Mouse (Mus musculus): ENCODE results near the gene Gab1. TPM values are rescaled to one million over a fixed set of nuclear protein-coding genes. Genes with fewer than 3 reads are reported as not detected.
A peak's percentile ranks its signal among the peaks of the same experiment; 100 is the strongest.

The Gab1 gene
- polyA plus RNA-seq, 1 experiment from 2014 or later, result 24.8 TPM

- ATAC-seq (ENCODE audit: insufficient number of reproducible peaks, low FRiP score, low TSS enrichment, low read depth), result no peak
- no peak overlapping the region for H3K27ac ChIP-seq (replicated peaks)
These were observed 55.9 kb downstream of the Gab1 start for GRCm38 (mm10) chr8:80824426-80824825.

GRCm38 (mm10) chr8:80823250-80823649 is 57.1 kb downstream of the Gab1 start:
- Histone ChIP-seq H3K36me3 (no peaks in the 10 kb centered on the region), H3K4me3 (replicated peaks) (no peak overlapping the region), H3K4me2 (replicated peaks) (no peak overlapping the region), H3K9ac (no peak overlapping the region), H3K4me1 (peaks cover 29% of the 10 kb centered on the region), H3K27ac (replicated peaks) (no peak overlapping the region), H3K27me3 (no peaks in the 10 kb centered on the region), H3K9me3 (replicated peaks) (no peaks in the 10 kb centered on the region)
- 66% methylated on average over 5 of the region's 5 CpGs for WGBS
- no peak for ATAC-seq (ENCODE audit: insufficient number of reproducible peaks, low FRiP score, low TSS enrichment, low read depth)

More at GRCm38 (mm10) chr8:80824426-80824825, 55.9 kb downstream of the Gab1 start:
- H3K27me3 ChIP-seq, result no peaks in the 10 kb centered on the region
- no peak overlapping the region for H3K4me3 ChIP-seq (replicated peaks)
- H3K4me2 ChIP-seq (replicated peaks), result no peak overlapping the region
- WGBS, result 63% methylated on average over 5 of the region's 5 CpGs
- H3K4me1 ChIP-seq, result peaks cover 29% of the 10 kb centered on the region
- no peaks in the 10 kb centered on the region for H3K9me3 ChIP-seq (replicated peaks)
- no peaks in the 10 kb centered on the region for H3K36me3 ChIP-seq
- H3K9ac ChIP-seq, result no peak overlapping the region

- 54% methylated on average over 12 of the region's 12 CpGs for WGBS
- peaks cover 22% of the 10 kb centered on the region for H3K4me1 ChIP-seq
- no peak overlapping the region for H3K4me3 ChIP-seq (replicated peaks)
- no peaks in the 10 kb centered on the region for H3K9me3 ChIP-seq (replicated peaks)
- H3K4me2 ChIP-seq (replicated peaks), result no peak overlapping the region
- no peak overlapping the region for H3K9ac ChIP-seq
- H3K27me3 ChIP-seq, result no peaks in the 10 kb centered on the region
- ATAC-seq (ENCODE audit: insufficient number of reproducible peaks, low FRiP score, low TSS enrichment, low read depth), result no peak
- H3K27ac ChIP-seq (replicated peaks), result no peak overlapping the region
- no peaks in the 10 kb centered on the region for H3K36me3 ChIP-seq
These were observed 58.7 kb downstream of the Gab1 start for GRCm38 (mm10) chr8:80821367-80822225.

- 78% methylated on average over 6 of the region's 6 CpGs for WGBS
- ATAC-seq (ENCODE audit: insufficient number of reproducible peaks, low FRiP score, low TSS enrichment, low read depth), result no peak
- H3K27ac ChIP-seq (replicated peaks), result no peak overlapping the region
- no peak overlapping the region for H3K9ac ChIP-seq
- H3K36me3 ChIP-seq, result no peaks in the 10 kb centered on the region
- H3K4me2 ChIP-seq (replicated peaks), result no peak overlapping the region
- no peak overlapping the region for H3K4me3 ChIP-seq (replicated peaks)
- no peaks in the 10 kb centered on the region for H3K9me3 ChIP-seq (replicated peaks)
- peaks cover 24% of the 10 kb centered on the region for H3K4me1 ChIP-seq
- H3K27me3 ChIP-seq, result no peaks in the 10 kb centered on the region
These were observed 61.3 kb downstream of the Gab1 start for GRCm38 (mm10) chr8:80818978-80819377.

GRCm38 (mm10) chr8:80817065-80817464 is 63.3 kb downstream of the Gab1 start:
- no peak for ATAC-seq (ENCODE audit: insufficient number of reproducible peaks, low FRiP score, low TSS enrichment, low read depth)

GRCm38 (mm10) chr8:80815179-80815578 is 65.1 kb downstream of the Gab1 start:
- H3K27me3 ChIP-seq, result no peaks in the 10 kb centered on the region
- H3K36me3 ChIP-seq, result no peaks in the 10 kb centered on the region
- H3K4me3 ChIP-seq (replicated peaks), result no peak overlapping the region
- WGBS, result 50% methylated on average over 6 of the region's 6 CpGs
- H3K9ac ChIP-seq, result no peak overlapping the region
- no peak overlapping the region for H3K4me2 ChIP-seq (replicated peaks)
- H3K4me1 ChIP-seq, result peaks cover 28% of the 10 kb centered on the region
- peak overlapping the region; percentile 58; the same call in 1 of the 2 replicates for H3K27ac ChIP-seq (replicated peaks)
- no peaks in the 10 kb centered on the region for H3K9me3 ChIP-seq (replicated peaks)
- no peak for ATAC-seq (ENCODE audit: insufficient number of reproducible peaks, low FRiP score, low TSS enrichment, low read depth)

More at GRCm38 (mm10) chr8:80817065-80817464, 63.3 kb downstream of the Gab1 start:
- WGBS, result 76% methylated on average over 2 of the region's 2 CpGs
- Histone ChIP-seq H3K4me3 (replicated peaks) (no peak overlapping the region), H3K27ac (replicated peaks) (no peak overlapping the region), H3K9ac (no peak overlapping the region), H3K27me3 (no peaks in the 10 kb centered on the region), H3K9me3 (replicated peaks) (no peaks in the 10 kb centered on the region), H3K4me1 (peaks cover 23% of the 10 kb centered on the region), H3K36me3 (no peaks in the 10 kb centered on the region), H3K4me2 (replicated peaks) (no peak overlapping the region)

GRCm38 (mm10) chr8:80814087-80814791 is 66.1 kb downstream of the Gab1 start:
- H3K4me2 ChIP-seq (replicated peaks), result 0 out of 2 replicates have a peak overlapping the region, but pooled peaks have one; percentile 17
- H3K36me3 ChIP-seq, result no peaks in the 10 kb centered on the region
- no peaks in the 10 kb centered on the region for H3K9me3 ChIP-seq (replicated peaks)
- no peak overlapping the region for H3K4me3 ChIP-seq (replicated peaks)
- H3K27me3 ChIP-seq, result no peaks in the 10 kb centered on the region
- H3K4me1 ChIP-seq, result peaks cover 31% of the 10 kb centered on the region
- H3K9ac ChIP-seq, result no peak overlapping the region
- 36% methylated on average over 13 of the region's 13 CpGs for WGBS
- peak overlapping the region; percentile 58; the same call in 1 of the 2 replicates for H3K27ac ChIP-seq (replicated peaks)
- no peak; the same call in 1 of the 2 replicates for ATAC-seq (ENCODE audit: insufficient number of reproducible peaks, low FRiP score, low TSS enrichment, low read depth)

- H3K27me3 ChIP-seq, result no peaks in the 10 kb centered on the region
- ATAC-seq (ENCODE audit: insufficient number of reproducible peaks, low FRiP score, low TSS enrichment, low read depth), result no peak
- peaks cover 39% of the 10 kb centered on the region for H3K4me1 ChIP-seq
- peak overlapping the region; percentile 58; the same call in 1 of the 2 replicates for H3K27ac ChIP-seq (replicated peaks)
- 83% methylated on average over 5 of the region's 5 CpGs for WGBS
- H3K4me3 ChIP-seq (replicated peaks), result no peak overlapping the region
- no peak overlapping the region for H3K4me2 ChIP-seq (replicated peaks)
- H3K9ac ChIP-seq, result no peak overlapping the region
- no peaks in the 10 kb centered on the region for H3K9me3 ChIP-seq (replicated peaks)
- no peaks in the 10 kb centered on the region for H3K36me3 ChIP-seq
These were observed 66.9 kb downstream of the Gab1 start for GRCm38 (mm10) chr8:80813439-80813838.

GRCm38 (mm10) chr8:80811591-80811991 is 68.7 kb downstream of the Gab1 start:
- H3K36me3 ChIP-seq, result no peaks in the 10 kb centered on the region
- H3K4me2 ChIP-seq (replicated peaks), result no peak overlapping the region
- no peaks in the 10 kb centered on the region for H3K27me3 ChIP-seq
- H3K4me3 ChIP-seq (replicated peaks), result no peak overlapping the region
- H3K9ac ChIP-seq, result no peak overlapping the region
- ATAC-seq (ENCODE audit: insufficient number of reproducible peaks, low FRiP score, low TSS enrichment, low read depth), result no peak
- H3K27ac ChIP-seq (replicated peaks), result peak overlapping the region; percentile 55; the same call in 1 of the 2 replicates
- 46% methylated on average over 4 of the region's 4 CpGs for WGBS
- H3K4me1 ChIP-seq, result peaks cover 48% of the 10 kb centered on the region
- H3K9me3 ChIP-seq (replicated peaks), result no peaks in the 10 kb centered on the region

GRCm38 (mm10) chr8:80810916-80811315 is 69.4 kb downstream of the Gab1 start:
- H3K9ac ChIP-seq, result no peak overlapping the region
- peak overlapping the region; percentile 55; the same call in 1 of the 2 replicates for H3K27ac ChIP-seq (replicated peaks)
- no peaks in the 10 kb centered on the region for H3K36me3 ChIP-seq
- no peak overlapping the region for H3K4me2 ChIP-seq (replicated peaks)
- 53% methylated on average over 4 of the region's 4 CpGs for whole genome bisulfite sequencing
- no peak for ATAC-seq (ENCODE audit: insufficient number of reproducible peaks, low FRiP score, low TSS enrichment, low read depth)
- no peaks in the 10 kb centered on the region for H3K27me3 ChIP-seq
- peaks cover 48% of the 10 kb centered on the region for H3K4me1 ChIP-seq
- no peak overlapping the region for H3K4me3 ChIP-seq (replicated peaks)
- H3K9me3 ChIP-seq (replicated peaks), result no peaks in the 10 kb centered on the region

- 89% methylated on average over 5 of the region's 5 CpGs for WGBS
- H3K4me2 ChIP-seq (replicated peaks), result no peak overlapping the region
- no peak overlapping the region for H3K4me3 ChIP-seq (replicated peaks)
- no peaks in the 10 kb centered on the region for H3K9me3 ChIP-seq (replicated peaks)
- no peak overlapping the region for H3K27ac ChIP-seq (replicated peaks)
- ATAC-seq (ENCODE audit: insufficient number of reproducible peaks, low FRiP score, low TSS enrichment, low read depth), result no peak
- no peaks in the 10 kb centered on the region for H3K36me3 ChIP-seq
- no peaks in the 10 kb centered on the region for H3K27me3 ChIP-seq
- no peak overlapping the region for H3K9ac ChIP-seq
- peaks cover 48% of the 10 kb centered on the region for H3K4me1 ChIP-seq
These were observed 69.9 kb downstream of the Gab1 start for GRCm38 (mm10) chr8:80810442-80810841.
